Mouse (Mus musculus) layer of hippocampus, adult 8-10 months (tissue): ENCODE data around the gene Usp34. TPM values are rescaled to one million over a fixed set of nuclear protein-coding genes. Genes with fewer than 3 reads are reported as not detected.
A peak's percentile ranks its signal among the peaks of the same experiment; 100 is the strongest.
"Not testable (repeated sequence)": the region's sequence is repeated elsewhere in the genome, so short reads cannot be mapped to it uniquely, and the experiment has no call there.

Source experiments
- DNase-seq, 2 experiments: peaks; one replicate each; pipeline ENCODE4 v3.0.0; 2022; ENCODE audit warnings: low spot score in 2 of 2
- total RNA-seq, 4 experiments: library from RNA; stranded (reverse); gene quantifications; 2 replicates each; pipeline ENCODE4 v1.2.4; 2022

Usp34 gene
- total RNA-seq, result 10 to 100 TPM; 79.2 to 95.1 (median 91.7) TPM

GRCm38 (mm10) chr11:23306764-23307565 lies at the start of gene Usp34:
Usp34 (plus strand) TSS chr11:23306895.
- peak; percentile 27 to 29 for DNase-seq

DNA sequence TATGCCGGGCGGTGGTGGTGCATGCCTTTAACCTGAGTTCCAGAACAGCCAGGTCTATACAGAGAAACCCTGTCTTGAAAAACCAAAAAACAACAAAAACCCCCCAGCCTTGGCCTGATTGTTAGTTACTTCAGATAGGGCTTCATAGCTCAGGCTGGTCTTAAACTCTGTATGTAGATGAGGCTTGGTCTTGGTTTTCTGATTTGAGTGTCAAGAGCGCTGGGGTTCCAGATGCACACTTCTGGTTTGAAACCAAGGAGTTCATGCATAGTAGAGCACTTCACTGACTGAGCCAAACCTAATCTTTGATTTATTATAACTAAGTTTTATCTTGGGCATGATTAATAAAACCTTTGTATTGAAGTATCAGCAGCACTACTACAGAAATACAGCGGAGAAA lies 47.6 kb upstream of the Usp34 start:
- DNase-seq, result no peak

- no peak for DNase-seq
Observed at GRCm38 (mm10) chr11:23259481-23259880, 47.2 kb upstream of the Usp34 start.

DNA sequence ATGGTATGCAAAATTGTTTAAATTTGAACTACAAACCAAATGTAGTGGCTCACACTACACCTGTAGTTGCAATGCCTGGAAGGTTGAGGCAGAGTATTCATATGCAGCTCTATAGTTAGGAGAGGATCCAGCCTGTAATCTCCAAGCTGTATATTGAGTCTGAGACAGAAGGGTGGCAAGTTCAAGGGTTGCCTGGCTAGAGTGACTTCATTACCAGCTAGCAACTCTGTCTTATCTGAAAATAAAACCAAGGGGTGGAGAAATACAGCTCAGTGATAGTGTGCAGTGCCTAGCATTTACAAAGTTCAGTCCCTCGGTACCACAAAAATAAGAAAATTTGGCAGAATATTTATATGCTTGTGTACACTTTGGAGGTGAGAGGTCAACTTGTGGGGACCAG lies 46.5 kb upstream of the Usp34 start:
- DNase-seq, result no peak

DNA sequence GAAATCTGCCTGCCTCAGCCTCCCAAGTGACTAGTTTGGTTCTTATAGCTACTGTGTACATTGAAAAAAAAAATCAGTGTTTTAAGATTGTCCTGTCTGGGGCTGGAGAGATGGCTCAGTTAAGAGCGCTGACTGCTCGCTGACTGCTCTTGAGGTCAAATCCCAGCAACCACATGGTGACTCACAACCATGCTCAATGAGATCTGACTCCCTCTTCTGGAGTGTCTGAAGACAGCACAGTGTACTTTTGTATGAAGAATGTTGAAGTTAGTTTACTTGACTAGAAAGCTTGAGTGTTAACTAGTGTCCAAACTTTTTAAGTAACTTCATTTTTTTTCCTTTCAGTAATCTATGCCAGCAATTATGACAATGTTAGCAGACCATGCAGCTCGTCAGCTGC lies 45.2 kb upstream of the Usp34 start:
- DNase-seq, result no peak

GRCm38 (mm10) chr11:23264949-23265348 lies 41.7 kb upstream of the Usp34 start:
- DNase-seq, result no peak

- no peak for DNase-seq
Observed at GRCm38 (mm10) chr11:23271770-23272724, 34.6 kb upstream of the Usp34 start.

DNA sequence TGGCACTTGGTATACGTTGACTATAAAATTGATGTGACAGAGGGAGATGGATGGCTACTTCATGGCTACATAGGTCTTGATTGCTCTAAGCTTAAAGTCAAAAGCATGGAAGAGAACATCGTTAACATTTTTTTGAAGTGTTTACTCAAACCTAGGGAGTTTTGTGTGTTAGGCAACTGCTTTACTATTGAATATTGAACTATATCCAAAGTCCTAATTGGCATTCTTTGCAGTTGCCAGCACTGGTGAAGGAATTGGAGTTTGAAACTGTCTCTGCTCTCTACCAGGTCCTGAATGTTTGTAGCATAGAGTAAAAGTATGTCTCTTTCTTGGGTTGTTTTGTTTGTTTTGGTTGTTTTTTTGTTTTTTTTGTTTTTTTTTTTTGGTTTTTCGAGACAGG lies 30.9 kb upstream of the Usp34 start:
- DNase-seq, result no peak

DNA sequence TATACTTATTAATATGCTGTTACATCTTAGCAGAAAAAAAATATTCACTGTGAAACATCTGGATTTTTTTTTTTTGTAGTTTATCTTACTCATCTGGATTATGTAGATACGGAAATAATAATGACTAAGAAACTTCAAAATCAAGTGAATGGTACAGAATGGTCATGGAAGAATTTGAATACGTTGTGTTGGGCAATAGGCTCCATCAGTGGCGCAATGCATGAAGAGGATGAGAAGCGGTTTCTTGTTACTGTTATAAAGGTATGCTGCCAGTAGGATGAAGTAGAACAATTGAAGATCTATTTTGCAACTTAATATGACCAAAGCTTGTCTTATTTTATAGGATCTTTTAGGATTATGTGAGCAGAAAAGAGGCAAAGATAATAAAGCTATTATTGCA lies 22.2 kb upstream of the Usp34 start:
- DNase-seq, result no peak

DNA sequence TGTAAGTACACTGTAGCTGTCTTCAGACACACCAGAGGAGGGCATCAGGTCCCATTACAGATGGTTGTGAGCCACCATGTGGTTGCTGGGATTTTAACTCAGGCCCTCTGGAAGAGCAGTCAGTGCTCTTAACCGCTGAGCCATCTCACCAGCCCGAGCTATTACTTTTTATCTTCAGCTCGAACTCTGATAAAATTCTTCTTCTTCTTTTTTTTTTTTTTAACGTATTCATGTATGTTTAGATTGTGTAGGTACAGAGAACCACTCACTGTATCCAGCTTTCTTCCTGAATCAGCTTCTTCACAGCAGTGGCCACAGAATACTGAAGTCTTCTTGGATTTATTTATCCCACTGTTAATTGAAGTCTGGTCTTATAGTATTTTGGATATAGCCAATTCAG lies 17.8 kb upstream of the Usp34 start:
- DNase-seq, result not testable (repeated sequence)

DNA sequence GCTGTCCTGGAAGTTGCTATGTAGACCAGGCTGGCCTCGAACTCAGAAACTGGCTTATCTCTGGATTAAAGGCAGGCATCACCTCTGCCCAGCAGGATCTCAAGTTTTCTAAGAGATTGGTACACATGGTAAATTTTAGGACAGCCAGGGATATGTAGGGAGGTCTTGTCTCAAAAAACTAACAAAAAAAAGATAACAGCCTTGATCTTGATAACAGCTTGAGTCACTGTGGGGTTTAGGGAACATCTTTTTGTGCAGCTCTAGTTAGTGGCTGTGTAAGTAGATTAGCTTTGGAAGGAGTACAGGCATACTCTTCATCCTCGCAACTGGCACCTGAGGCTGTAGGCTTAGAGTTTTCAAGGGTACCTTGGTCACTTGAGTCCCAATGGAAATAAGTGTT lies 9.3 kb upstream of the Usp34 start:
- no peak for DNase-seq

DNA sequence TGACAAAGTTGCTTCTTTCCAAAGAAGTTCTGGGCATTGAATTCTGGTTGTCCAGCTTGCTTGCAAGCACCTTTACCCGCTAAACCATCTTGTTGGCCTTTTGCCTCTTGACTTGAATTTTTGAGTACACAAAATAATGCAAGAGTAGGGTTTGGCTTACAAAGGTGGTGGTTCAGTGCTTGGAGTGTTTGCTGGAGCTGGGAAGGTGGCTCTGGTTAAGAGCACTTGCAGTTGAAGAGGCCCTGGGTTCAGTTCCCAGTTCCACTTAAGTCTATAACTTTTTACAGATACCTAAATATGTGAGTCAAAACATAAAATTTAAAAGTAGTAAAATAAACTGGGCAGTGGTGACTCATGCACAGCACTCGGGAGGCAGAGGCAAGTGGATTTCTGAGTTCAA lies 8.4 kb upstream of the Usp34 start:
- DNase-seq, result no peak

- no peak for DNase-seq
Observed at GRCm38 (mm10) chr11:23299910-23300309, 6.8 kb upstream of the Usp34 start.

DNA sequence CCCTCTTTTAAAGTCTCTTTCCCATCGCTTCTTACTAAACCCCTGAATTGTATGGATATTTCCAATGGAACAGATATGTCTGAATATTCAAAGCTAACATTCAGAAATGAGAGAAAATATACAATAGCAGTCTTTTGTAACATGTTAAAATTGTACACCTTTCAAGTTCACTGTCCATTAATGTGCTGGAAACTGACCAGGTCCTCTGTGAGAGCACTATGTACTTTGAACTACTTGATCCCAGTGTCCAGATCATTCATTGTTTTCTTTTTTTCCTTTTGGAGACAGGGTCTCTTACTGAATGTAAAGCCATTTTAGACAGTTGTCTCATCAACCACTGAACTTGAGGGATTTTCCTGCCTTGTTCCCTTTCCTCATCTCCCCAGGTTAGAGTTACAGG lies 3.6 kb upstream of the Usp34 start:
- DNase-seq, result no peak

- not testable (repeated sequence) for DNase-seq
Observed at GRCm38 (mm10) chr11:23305101-23305672, 1.5 kb upstream of the Usp34 start.

- DNase-seq, result peak; percentile 94 to 95
Observed at GRCm38 (mm10) chr11:23305673-23306608, 754 bp upstream of the Usp34 start.

DNA sequence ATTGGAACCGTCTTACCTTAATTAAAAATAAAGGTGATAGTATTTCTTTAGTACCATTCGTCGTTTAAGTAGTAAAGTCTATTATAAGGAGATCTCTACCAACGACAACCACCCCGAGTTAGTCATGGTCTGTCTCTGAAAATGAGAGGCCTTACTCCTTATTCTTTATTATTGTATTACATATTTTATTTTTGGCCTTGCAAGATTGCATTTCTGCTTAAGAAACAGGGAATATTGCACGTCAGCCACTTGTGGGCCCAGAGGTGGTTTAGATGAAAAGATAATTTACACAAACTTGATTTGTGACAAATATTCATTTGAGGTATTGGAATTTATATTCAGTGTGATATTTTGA lies 848 bp downstream of the Usp34 start:
- no peak for DNase-seq

DNA sequence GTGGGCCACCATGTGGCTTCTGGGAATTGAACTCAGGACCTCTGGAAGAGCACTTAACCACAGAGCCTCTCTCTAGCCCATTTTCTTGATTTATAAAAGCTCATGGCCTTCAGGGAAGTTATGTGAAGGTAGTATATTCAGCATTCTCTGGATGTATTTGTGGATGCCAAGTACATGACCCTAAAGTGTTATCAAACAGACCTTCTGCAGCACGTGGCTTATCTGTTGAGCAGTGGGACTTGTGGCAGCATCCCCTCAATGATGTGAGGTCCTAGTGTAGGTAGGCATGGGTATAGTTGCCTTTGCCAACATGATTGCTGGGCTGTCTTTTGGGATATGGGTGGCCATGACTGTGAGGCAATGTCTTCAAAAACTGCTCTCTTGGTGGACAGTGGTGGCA lies 6.8 kb downstream of the Usp34 start:
- no peak for DNase-seq

DNA sequence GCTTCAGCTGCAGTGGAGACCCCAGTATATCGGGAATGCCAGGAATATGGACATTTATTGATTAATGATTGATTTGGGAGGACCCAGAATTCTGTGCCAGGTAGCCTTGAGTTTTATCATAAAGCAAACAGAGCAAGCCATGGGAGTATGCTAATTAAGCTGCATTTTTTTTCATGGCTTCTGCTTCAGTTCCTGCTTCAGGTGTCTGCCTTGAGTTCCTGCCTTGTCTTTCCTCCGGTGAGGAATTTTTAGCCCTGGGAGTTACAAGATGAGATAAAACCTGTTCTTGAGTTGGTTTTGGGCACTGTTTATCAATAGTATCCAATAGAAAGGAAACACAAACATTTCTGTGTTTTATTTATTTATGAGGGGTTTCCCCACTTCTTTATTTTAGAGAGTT lies 22.7 kb downstream of the Usp34 start:
- no peak for DNase-seq

DNA sequence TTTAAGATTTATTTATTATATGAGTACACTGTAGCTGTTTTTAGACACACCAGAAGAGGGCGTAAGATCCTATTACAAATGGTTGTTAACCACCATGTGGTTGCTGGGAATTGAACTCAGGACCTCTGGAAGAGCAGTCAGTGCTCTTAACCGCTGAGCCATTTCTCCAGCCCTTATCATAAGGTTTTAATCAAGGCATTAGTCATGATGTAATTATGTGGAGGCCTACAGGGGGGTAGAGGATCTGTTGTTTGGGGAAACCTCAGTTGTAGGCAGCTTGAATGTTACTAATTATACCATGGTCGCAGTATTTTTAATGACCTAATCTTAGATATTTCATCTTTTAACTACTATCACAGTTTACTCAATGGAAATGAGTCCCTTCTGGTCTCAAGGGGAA lies 25.4 kb downstream of the Usp34 start:
- DNase-seq, result no peak

GRCm38 (mm10) chr11:23335160-23335559 lies 28.5 kb downstream of the Usp34 start:
- DNase-seq, result no peak
